Comparison of ENCODE assay signal across 9 mouse cellular contexts in the genomic region with DNA sequence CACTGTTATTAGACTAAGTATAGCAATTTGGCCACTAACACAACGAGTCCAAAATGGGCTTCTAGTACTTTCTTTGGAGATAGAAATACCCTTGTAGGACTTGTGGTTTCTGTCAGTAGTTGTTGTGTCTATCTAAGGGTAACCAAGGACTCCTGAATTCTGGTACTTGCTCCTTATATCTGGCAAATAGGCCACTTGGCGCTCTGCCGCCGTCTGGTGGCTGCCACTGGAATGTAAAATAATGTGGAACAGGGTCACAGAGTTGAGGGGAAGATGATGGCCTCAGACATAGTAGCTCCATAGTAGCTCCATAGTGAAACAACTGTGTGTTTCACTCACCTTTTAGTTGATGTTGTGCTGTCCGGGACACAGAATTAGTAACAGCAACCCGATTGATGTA. TPM values are rescaled to one million over a fixed set of nuclear protein-coding genes. Genes with fewer than 3 reads are reported as not detected.
DNase-seq lines count a peak whose midpoint lies in the region; ATAC-seq and TF ChIP-seq lines count a peak whose summit lies in the region.
"Had no signal": no experiment of that assay in that cellular context is flagged by ENCODE, and none has a peak within 500 bp of the region (broad histone marks: within the 10 kb centered on the region; RNA-seq: fewer than 3 reads in every experiment).

No protein-coding gene starts in this region.

- peak; percentile 27 for DNase-seq in liver, adult 2 months (ENCODE audit: extremely low read depth, low read depth, low spot score)
- DNase-seq in NIH3T3 (ENCODE audit: low read depth) = peak; percentile 67
- DNase-seq in cerebellum, postnatal 10 days = peak; percentile 72 to 73
- DNase-seq in heart, postnatal 14 days = peak; percentile 67 to 74
- DNase-seq in liver, embryonic 14.5 days (ENCODE audit: low read depth in 3 of 3, low spot score in 3 of 3) = no peak
- peak; percentile 51 for DNase-seq in retina, postnatal 1 day
- no peak for DNase-seq in c-Kit-positive CD71-positive TER-119-positive erythroid progenitor cells, embryonic 14.5 days (ENCODE audit: low spot score)

- WGBS in liver, adult 2 months = 50% methylated on average over 6 of the region's 6 CpGs
- 40% methylated on average over 6 of the region's 6 CpGs for WGBS in liver, embryonic 12.5 days (ENCODE audit: insufficient replicate concordance)
- WGBS in liver, embryonic 14.5 days (ENCODE audit: insufficient replicate concordance) = 35% methylated on average over 6 of the region's 6 CpGs

- no peak for TF ChIP-seq EP300 in liver, embryonic 14.5 days (IDR thresholded peaks at IDR 0.05; ENCODE audit: low read depth)

- H3K79me2 ChIP-seq in liver, adult 2 months (ENCODE audit: control insufficient read depth, insufficient read depth, low read length) = no peaks in the 10 kb centered on the region

- ATAC-seq in liver, embryonic 12.5 days = no peak
- no peak for ATAC-seq in liver, embryonic 14.5 days (ENCODE audit: insufficient read depth)

- no peak overlapping the region for H3K9ac ChIP-seq in liver, adult 2 months (ENCODE audit: low read depth, low read length)
- H3K9ac ChIP-seq in liver, embryonic 12.5 days = no peak overlapping the region
- no peak overlapping the region for H3K9ac ChIP-seq in liver, embryonic 14.5 days (replicated peaks)

- H3K9me3 ChIP-seq in liver, embryonic 12.5 days (replicated peaks) = no peaks in the 10 kb centered on the region
- no peaks in the 10 kb centered on the region for H3K9me3 ChIP-seq in liver, embryonic 14.5 days (ENCODE audit: control insufficient read depth, low read length)

- TF ChIP-seq CTCF in liver, adult 2 months (IDR thresholded peaks at IDR 0.05; ENCODE audit: low read depth, low read length) = peak; percentile 96
- peak; percentile 71 for TF ChIP-seq CTCF in liver, embryonic 14.5 days (IDR thresholded peaks at IDR 0.05; ENCODE audit: low read depth)

- intact Hi-C loops in heart, postnatal 14 days (cut with DNase I) = loop anchor here (1.0 to 5.0 kb wide), 4 partner anchors 68 to 318 kb away; no protein-coding TSS in a partner anchor

- H3K4me2 ChIP-seq in liver, embryonic 12.5 days = no peak overlapping the region
- H3K4me2 ChIP-seq in liver, embryonic 14.5 days (ENCODE audit: low read depth) = no peak overlapping the region

- H3K27ac ChIP-seq in liver, adult 2 months (replicated peaks; ENCODE audit: insufficient read depth, low read depth, low read length) = no peak overlapping the region
- no peak overlapping the region for H3K27ac ChIP-seq in liver, embryonic 12.5 days
- H3K27ac ChIP-seq in liver, embryonic 14.5 days = no peak overlapping the region
- H3K27ac ChIP-seq: macrophage had no signal

- no peaks in the 10 kb centered on the region for H3K36me3 ChIP-seq in liver, adult 2 months (ENCODE audit: control insufficient read depth, insufficient read depth, low read length)
- H3K36me3 ChIP-seq in liver, embryonic 12.5 days = no peaks in the 10 kb centered on the region
- no peaks in the 10 kb centered on the region for H3K36me3 ChIP-seq in liver, embryonic 14.5 days (replicated peaks; ENCODE audit: control insufficient read depth, insufficient read depth, low read depth)

- no peaks in the 10 kb centered on the region for H3K4me1 ChIP-seq in liver, adult 2 months (ENCODE audit: control insufficient read depth, insufficient read depth, low read length)
- H3K4me1 ChIP-seq in liver, embryonic 12.5 days = no peaks in the 10 kb centered on the region
- no peaks in the 10 kb centered on the region for H3K4me1 ChIP-seq in liver, embryonic 14.5 days (replicated peaks; ENCODE audit: control insufficient read depth in 2 of 2, insufficient read depth in 2 of 2, low read length in 1 of 2)

- no peak overlapping the region for H3K4me3 ChIP-seq in liver, adult 2 months (ENCODE audit: insufficient read depth, low read depth, low read length)
- no peak overlapping the region for H3K4me3 ChIP-seq in liver, embryonic 12.5 days
- H3K4me3 ChIP-seq in liver, embryonic 14.5 days (ENCODE audit: insufficient read depth in 1 of 2, low read depth in 2 of 2, low read length in 2 of 2) = no peak overlapping the region

- no peaks in the 10 kb centered on the region for H3K27me3 ChIP-seq in liver, adult 2 months (ENCODE audit: control insufficient read depth, insufficient read depth, low read length)
- H3K27me3 ChIP-seq in liver, embryonic 12.5 days (replicated peaks) = no peaks in the 10 kb centered on the region
- H3K27me3 ChIP-seq in liver, embryonic 14.5 days (ENCODE audit: control insufficient read depth, insufficient read depth, low read length) = no peaks in the 10 kb centered on the region

- no peak for TF ChIP-seq POLR2A in liver, adult 2 months (IDR thresholded peaks at IDR 0.05; ENCODE audit: extremely low read depth, insufficient read depth, low read length)

RNA-seq across cellular contexts. Expression of a gene that starts 8.7 kb away (rescaled TPM):
- total RNA-seq in liver, adult 2 months (2014; rRNA removed) = not detected in 2 replicates
- polyA plus RNA-seq in liver, adult 2 months (2012; rRNA removed) = not detected in 2 replicates
- not detected in 2 replicates for polyA plus RNA-seq in liver, embryonic 12.5 days (2016; fragmentation: Nextera tagmentation; extraction: Ambion mirVana)
- under 1 TPM; 0.32 to 0.41 TPM for total RNA-seq in heart, postnatal 14 days (2021)
- polyA plus RNA-seq in liver, embryonic 14.5 days (2012; rRNA removed) = 0.09 and 0.23 TPM in 2 replicates
- 0.14 TPM in 1 of 2 replicates, not detected in the other for polyA plus RNA-seq in liver, embryonic 14.5 days (2014; fragmentation: Nextera tagmentation; extraction: Ambion mirVana)
- polyA plus RNA-seq: macrophage had no signal

Comparison
In these comparisons a context has a peak if more than half of its experiments do, and no peak if none do; other contexts are left out.
1. DNase-seq: peak in liver, adult 2 months (single experiment), NIH3T3 (single experiment), cerebellum, postnatal 10 days (2 of 2), heart, postnatal 14 days (2 of 2) and retina, postnatal 1 day (single experiment); none in liver, embryonic 14.5 days (0 of 3) and c-Kit-positive CD71-positive TER-119-positive erythroid progenitor cells, embryonic 14.5 days (single experiment).